Comparison of ENCODE assay signal across 8 mouse cellular contexts in genomic region chr13:23463381-23464223, GRCm38 (mm10). TPM values are rescaled to one million over a fixed set of nuclear protein-coding genes. Genes with fewer than 3 reads are reported as not detected.
DNase-seq lines count a peak whose midpoint lies in the region; ATAC-seq lines count a peak whose summit lies in the region.

No protein-coding gene starts in this region.

- H3K27me3 ChIP-seq in embryonic facial prominence, embryonic 12.5 days: no peaks in the 10 kb centered on the region
- H3K27me3 ChIP-seq in limb, embryonic 12.5 days: peaks cover 8% of the 10 kb centered on the region; the same call in 1 of the 2 replicates
- H3K27me3 ChIP-seq in midbrain, embryonic 14.5 days (ENCODE audit: control insufficient read depth, insufficient read depth, low read length): peaks cover 14% of the 10 kb centered on the region; the same call in 1 of the 2 replicates

- H3K4me2 ChIP-seq in embryonic facial prominence, embryonic 12.5 days (replicated peaks): peak overlapping the region; percentile 84
- peak overlapping the region; percentile 85 for H3K4me2 ChIP-seq in limb, embryonic 12.5 days
- peak overlapping the region; percentile 65 for H3K4me2 ChIP-seq in midbrain, embryonic 14.5 days (ENCODE audit: low read length)

- H3K4me3 ChIP-seq in embryonic facial prominence, embryonic 12.5 days: peak overlapping the region; percentile 55
- peak overlapping the region; percentile 58 for H3K4me3 ChIP-seq in limb, embryonic 12.5 days (replicated peaks)
- H3K4me3 ChIP-seq in midbrain, embryonic 14.5 days (replicated peaks; ENCODE audit: low read depth, low read length): peak overlapping the region; percentile 45

- H3K9ac ChIP-seq in embryonic facial prominence, embryonic 12.5 days: peak overlapping the region; percentile 58
- H3K9ac ChIP-seq in limb, embryonic 12.5 days (replicated peaks): peak overlapping the region; percentile 59
- peak overlapping the region; percentile 34 for H3K9ac ChIP-seq in midbrain, embryonic 14.5 days (replicated peaks; ENCODE audit: low read length)

- DNase-seq in 3T3-L1 (ENCODE audit: low read depth, low spot score): peak; percentile 93
- peak; percentile 79 for DNase-seq in adrenal gland, postnatal 25 days
- DNase-seq in heart, adult 8-10 months (ENCODE audit: low spot score): peak; percentile 87
- DNase-seq in kidney, adult 8-10 months: peak; percentile 38 to 70
- DNase-seq in midbrain, embryonic 14.5 days: peak; percentile 88
- DNase-seq in spleen, postnatal 4 days (ENCODE audit: low spot score in 2 of 2): peak; percentile 80 to 88

- ATAC-seq in embryonic facial prominence, embryonic 12.5 days (ENCODE audit: insufficient number of reproducible peaks, insufficient read depth, low FRiP score, low TSS enrichment): 0 out of 2 replicates have a peak, but pooled peaks have one; percentile 6
- 0 out of 2 replicates have a peak, but pooled peaks have one; percentile 26 for ATAC-seq in limb, embryonic 12.5 days (ENCODE audit: insufficient number of reproducible peaks, insufficient read depth, low FRiP score, low TSS enrichment, low read depth)
- peak; percentile 66; the same call in 1 of the 2 replicates for ATAC-seq in midbrain, embryonic 14.5 days (ENCODE audit: low FRiP score, low TSS enrichment)

- H3K36me3 ChIP-seq in embryonic facial prominence, embryonic 12.5 days: no peaks in the 10 kb centered on the region
- H3K36me3 ChIP-seq in limb, embryonic 12.5 days: no peaks in the 10 kb centered on the region
- no peaks in the 10 kb centered on the region for H3K36me3 ChIP-seq in midbrain, embryonic 14.5 days (ENCODE audit: control insufficient read depth, insufficient read depth, low read length)

- under 1% methylated on average over 21 of the region's 21 CpGs for WGBS in embryonic facial prominence, embryonic 12.5 days
- under 1% methylated on average over 21 of the region's 21 CpGs for WGBS in limb, embryonic 12.5 days
- WGBS in midbrain, embryonic 14.5 days: under 1% methylated on average over 21 of the region's 21 CpGs

- H3K9me3 ChIP-seq in embryonic facial prominence, embryonic 12.5 days: no peaks in the 10 kb centered on the region
- no peaks in the 10 kb centered on the region for H3K9me3 ChIP-seq in limb, embryonic 12.5 days
- H3K9me3 ChIP-seq in midbrain, embryonic 14.5 days (ENCODE audit: control insufficient read depth, low read length): no peaks in the 10 kb centered on the region

- H3K4me1 ChIP-seq in embryonic facial prominence, embryonic 12.5 days: peaks cover 10% of the 10 kb centered on the region
- H3K4me1 ChIP-seq in limb, embryonic 12.5 days (replicated peaks): peaks cover 11% of the 10 kb centered on the region; the same call in 1 of the 2 replicates
- peaks cover 11% of the 10 kb centered on the region for H3K4me1 ChIP-seq in midbrain, embryonic 14.5 days (ENCODE audit: control insufficient read depth, insufficient read depth, low read length)

- H3K27ac ChIP-seq in embryonic facial prominence, embryonic 12.5 days: no peak overlapping the region
- H3K27ac ChIP-seq in limb, embryonic 12.5 days: no peak overlapping the region
- H3K27ac ChIP-seq in midbrain, embryonic 14.5 days (replicated peaks; ENCODE audit: low read depth, low read length): no peak overlapping the region

RNA-seq across cellular contexts. Expression of gene Btn1a1, which starts 2.1 kb away (rescaled TPM):
- total RNA-seq in adrenal gland, postnatal 25 days (2021): not detected in 2 replicates
- polyA plus RNA-seq in embryonic facial prominence, embryonic 12.5 days (2016; fragmentation: Nextera tagmentation; extraction: Ambion mirVana): 0.10 and 0.20 TPM in 2 replicates
- total RNA-seq in heart, adult 8-10 months (2022): not detected
- 0.10 and 0.12 TPM in 2 replicates for polyA plus RNA-seq in limb, embryonic 12.5 days (2016; fragmentation: Nextera tagmentation; extraction: Ambion mirVana)
- 0.09 TPM in 1 of 2 replicates, not detected in the other for polyA plus RNA-seq in midbrain, embryonic 14.5 days (2014; fragmentation: Nextera tagmentation; extraction: Ambion mirVana)

RNA-seq across cellular contexts. Expression of gene Btn2a2, which starts 25.1 kb away (rescaled TPM):
- total RNA-seq in adrenal gland, postnatal 25 days (2021): not detected in 2 replicates
- polyA plus RNA-seq in embryonic facial prominence, embryonic 12.5 days (2016; fragmentation: Nextera tagmentation; extraction: Ambion mirVana): 1.6 TPM in 2 replicates
- total RNA-seq in heart, adult 8-10 months (2022): not detected
- polyA plus RNA-seq in limb, embryonic 12.5 days (2016; fragmentation: Nextera tagmentation; extraction: Ambion mirVana): 1.8 and 1.9 TPM in 2 replicates
- not detected in 2 replicates for polyA plus RNA-seq in midbrain, embryonic 14.5 days (2014; fragmentation: Nextera tagmentation; extraction: Ambion mirVana)

RNA-seq across cellular contexts. Expression of gene Abt1, which starts 39.9 kb away (rescaled TPM):
- total RNA-seq in adrenal gland, postnatal 25 days (2021): 6.4 and 6.9 TPM in 2 replicates
- 12.9 and 13.9 TPM in 2 replicates for polyA plus RNA-seq in embryonic facial prominence, embryonic 12.5 days (2016; fragmentation: Nextera tagmentation; extraction: Ambion mirVana)
- 1 to 10 TPM; 4.1 to 4.8 (median 4.7) TPM for total RNA-seq in heart, adult 8-10 months (2022)
- 14.4 and 15.2 TPM in 2 replicates for polyA plus RNA-seq in limb, embryonic 12.5 days (2016; fragmentation: Nextera tagmentation; extraction: Ambion mirVana)
- polyA plus RNA-seq in midbrain, embryonic 14.5 days (2014; fragmentation: Nextera tagmentation; extraction: Ambion mirVana): 9.3 and 9.9 TPM in 2 replicates

Comparison
In these comparisons a context has a peak if more than half of its experiments do, and no peak if none do; other contexts are left out.
1. ATAC-seq: peak in every context shown above with its lines; median percentile 66 in midbrain, embryonic 14.5 days; 26 in limb, embryonic 12.5 days; 6 in embryonic facial prominence, embryonic 12.5 days.